Mouse (Mus musculus) kidney, adult 2 months (tissue): ENCODE measurements at regions not wholly inside any gene's neighbourhood (a gene's known extent, or its start where the extent isn't known, plus 50 kb on each side); places are given as distances from the start of the nearest gene placed in this dataset.

Experiments
- CTCF ChIP-seq: fragments of 200-500 bp; conservative IDR thresholded peaks from 2 replicates; pipeline ENCODE4 v1.5.1; 2011; ENCODE audit warnings: low read depth, mild to moderate bottlenecking, control low read depth, low read length, moderate library complexity, mixed read lengths; ENCODE audit not compliant: insufficient read depth, insufficient read length
- POLR2A ChIP-seq: fragments of 200-500 bp; IDR thresholded peaks from one replicate; pipeline ENCODE4 v1.6.1; 2011; ENCODE audit warnings: low read depth, low read length, control low read depth

GRCm38 (mm10) chr13:51301476-51301875 is 107.0 kb upstream of the S1pr3 start:
- TF ChIP-seq CTCF = no peak
- TF ChIP-seq POLR2A = no peak
